Mouse (Mus musculus) G1E (cell line): ENCODE results near the gene Ksr1. TPM values are rescaled to one million over a fixed set of nuclear protein-coding genes. Genes with fewer than 3 reads are reported as not detected.

ENCODE experiments used
- ATAC-seq: 2 replicates; pipeline ENCODE4 v1.8.0; 2016; ENCODE audit warnings: mild to moderate bottlenecking; ENCODE audit not compliant: insufficient number of reproducible peaks, poor library complexity, low FRiP score, severe bottlenecking; ENCODE audit errors: extremely low read depth
- DNase-seq: peaks from one replicate; pipeline ENCODE4 v3.0.0; 2012; ENCODE audit warnings: low spot score
- H3K27me3 ChIP-seq: 2 replicates; pipeline ENCODE4 v1.6.1; 2012; ENCODE audit warnings: mild to moderate bottlenecking, low read length, inconsistent platforms; ENCODE audit not compliant: insufficient read depth
- H3K36me3 ChIP-seq: replicated peaks from 2 replicates; pipeline ENCODE3; 2012; ENCODE audit warnings: mild to moderate bottlenecking, inconsistent platforms
- H3K4me1 ChIP-seq: 2 replicates; pipeline ENCODE4 v1.6.1; 2012; ENCODE audit warnings: low read depth, low read length, inconsistent platforms, mixed read lengths; ENCODE audit not compliant: insufficient read depth
- H3K4me3 ChIP-seq: 2 replicates; pipeline ENCODE4 v1.5.1; 2012; ENCODE audit warnings: low read depth, mild to moderate bottlenecking, inconsistent platforms, low read length, moderate library complexity, mixed read lengths
- H3K9me3 ChIP-seq: replicated peaks from 2 replicates; pipeline ENCODE4 v1.6.1; 2012; ENCODE audit warnings: inconsistent platforms
- CTCF ChIP-seq: IDR thresholded peaks from 2 replicates; pipeline ENCODE4 v1.5.1; 2012; ENCODE audit warnings: low read depth, low read length, inconsistent platforms, mixed read lengths
- GATA1 ChIP-seq: IDR thresholded peaks from 2 replicates; pipeline ENCODE4 v1.6.1; 2012; ENCODE audit warnings: borderline replicate concordance, low read length, inconsistent platforms, mixed read lengths
- GATA2 ChIP-seq: IDR thresholded peaks from 2 replicates; pipeline ENCODE4 v1.6.1; 2012; ENCODE audit warnings: low read depth, low read length, inconsistent platforms, borderline replicate concordance
- POLR2AphosphoS5 ChIP-seq: IDR thresholded peaks from 2 replicates; pipeline ENCODE4 v1.6.1; 2012; ENCODE audit warnings: low read depth, low read length, inconsistent platforms; ENCODE audit not compliant: insufficient replicate concordance
- TAL1 ChIP-seq: conservative IDR thresholded peaks from 2 replicates; pipeline ENCODE4 v1.6.1; 2012; ENCODE audit warnings: low read depth, low read length, inconsistent platforms, mixed read lengths
- polyA plus RNA-seq: library from polyadenylated mRNA; stranded (reverse); fragments of >175 nt; gene quantifications from 2 replicates; pipeline ENCODE4 v1.2.3, GENCODE M21; 2012
- total RNA-seq, 2 experiments: library from RNA; stranded (forward) in 1 of 2; stranded (reverse) in 1 of 2; fragments of 200-1000 nt in 1 of 2; fragments of >200 nt in 1 of 2; fragmentation: Nextera tagmentation in 1 of 2; gene quantifications; 2 replicates each; pipeline ENCODE4 v1.2.3; 2014 to 2017

Gene Ksr1
- total and polyA plus RNA-seq, 3 experiments: 3.3 to 9.0 (median 3.8) TPM

GRCm38 (mm10) chr11:79083018-79083441, 63.2 kb downstream of the Ksr1 start:
- Histone ChIP-seq H3K4me3 (no peak overlapping the region), H3K4me1 (0 out of 2 replicates have a peak, but pooled peaks cover 1% of the 10 kb centered on the region), H3K36me3 (no peaks in the 10 kb centered on the region), H3K27me3 (peaks cover 62% of the 10 kb centered on the region), H3K9me3 (no peaks in the 10 kb centered on the region)
- ATAC-seq (no peak), DNase-seq (no peak)
- no peak for TF ChIP-seq CTCF
- no peak for TF ChIP-seq POLR2AphosphoS5
- TF ChIP-seq GATA2: no peak
- no peak for TF ChIP-seq TAL1

- DNase-seq (no peak), ATAC-seq (no peak)
- Histone ChIP-seq H3K9me3 (no peaks in the 10 kb centered on the region), H3K4me1 (peaks cover 5% of the 10 kb centered on the region), H3K4me3 (no peak overlapping the region), H3K36me3 (no peaks in the 10 kb centered on the region), H3K27me3 (peaks cover 56% of the 10 kb centered on the region)
- TF ChIP-seq GATA2: no peak
These were observed 65.0 kb downstream of the Ksr1 start for GRCm38 (mm10) chr11:79080965-79081891.

GRCm38 (mm10) chr11:79080081-79080480, 66.1 kb downstream of the Ksr1 start:
- peaks cover 11% of the 10 kb centered on the region for H3K4me1 ChIP-seq
- no peak for ATAC-seq
- TF ChIP-seq POLR2AphosphoS5: no peak
- TF ChIP-seq GATA2: no peak
- no peak for TF ChIP-seq TAL1
- TF ChIP-seq GATA1: no peak
- no peak for TF ChIP-seq CTCF
- H3K27me3 ChIP-seq: peaks cover 48% of the 10 kb centered on the region
- no peak overlapping the region for H3K4me3 ChIP-seq
- H3K36me3 ChIP-seq: no peaks in the 10 kb centered on the region
- H3K9me3 ChIP-seq: no peaks in the 10 kb centered on the region
- no peak for DNase-seq

- Histone ChIP-seq H3K4me3 (no peak overlapping the region), H3K36me3 (peaks cover 3% of the 10 kb centered on the region), H3K9me3 (no peaks in the 10 kb centered on the region), H3K27me3 (peaks cover 33% of the 10 kb centered on the region), H3K4me1 (peaks cover 17% of the 10 kb centered on the region)
- no peak for TF ChIP-seq GATA2
- TF ChIP-seq POLR2AphosphoS5: no peak
- no peak for TF ChIP-seq GATA1
- DNase-seq (peak; percentile 50), ATAC-seq (peak; percentile 36)
These were observed 69.7 kb downstream of the Ksr1 start for GRCm38 (mm10) chr11:79076484-79076883.

GRCm38 (mm10) chr11:79075044-79075443, 71.2 kb downstream of the Ksr1 start:
- DNase-seq (no peak), ATAC-seq (no peak)
- Histone ChIP-seq H3K9me3 (no peaks in the 10 kb centered on the region), H3K4me1 (peaks cover 32% of the 10 kb centered on the region), H3K4me3 (no peak overlapping the region), H3K36me3 (peaks cover 3% of the 10 kb centered on the region), H3K27me3 (peaks cover 20% of the 10 kb centered on the region)
- TF ChIP-seq TAL1 (no peak), GATA2 (no peak), POLR2AphosphoS5 (no peak), CTCF (no peak), GATA1 (no peak)

- Histone ChIP-seq H3K4me1 (peaks cover 35% of the 10 kb centered on the region), H3K9me3 (no peaks in the 10 kb centered on the region), H3K36me3 (peaks cover 3% of the 10 kb centered on the region), H3K4me3 (no peak overlapping the region), H3K27me3 (peaks cover 18% of the 10 kb centered on the region; the same call in 1 of the 2 replicates)
- DNase-seq (no peak), ATAC-seq (no peak)
- no peak for TF ChIP-seq GATA1
- no peak for TF ChIP-seq POLR2AphosphoS5
- no peak for TF ChIP-seq GATA2
- TF ChIP-seq TAL1: no peak
- TF ChIP-seq CTCF: no peak
These were observed 71.6 kb downstream of the Ksr1 start for GRCm38 (mm10) chr11:79074611-79075010.

GRCm38 (mm10) chr11:79073583-79073982, 72.6 kb downstream of the Ksr1 start:
- no peak for ATAC-seq
- no peak overlapping the region for H3K4me3 ChIP-seq
- peaks cover 3% of the 10 kb centered on the region for H3K36me3 ChIP-seq

More at GRCm38 (mm10) chr11:79073583-79073982, 72.6 kb downstream of the Ksr1 start:
- Histone ChIP-seq H3K9me3 (no peaks in the 10 kb centered on the region), H3K27me3 (peaks cover 15% of the 10 kb centered on the region; the same call in 1 of the 2 replicates), H3K4me1 (peaks cover 35% of the 10 kb centered on the region)
- no peak for TF ChIP-seq GATA2
- TF ChIP-seq TAL1: no peak
- TF ChIP-seq GATA1: no peak
- no peak for TF ChIP-seq CTCF
- no peak for DNase-seq
